Mouse (Mus musculus) liver, embryonic 14.5 days (tissue): ENCODE measurements around the gene Radil. TPM values are rescaled to one million over a fixed set of nuclear protein-coding genes. Genes with fewer than 3 reads are reported as not detected.

Experiments
- ATAC-seq: fragments of 200-750 bp; cut with Nextera tagmentation; 2 replicates; pipeline ENCODE4 v1.8.0; 2017; ENCODE audit warnings: moderate number of reproducible peaks, mild to moderate bottlenecking, moderate library complexity; ENCODE audit not compliant: insufficient read depth
- DNase-seq, 3 experiments: peaks; one replicate each; pipeline ENCODE4 v3.0.0-alpha.2; 2012 to 2013; ENCODE audit warnings: low read depth in 3 of 3, low spot score in 3 of 3
- H3K27ac ChIP-seq: fragments of 300-500 bp; sonication (generic); 2 replicates; pipeline ENCODE4 v1.5.1; 2014; ENCODE audit warnings: moderate library complexity, mild to moderate bottlenecking, control low read depth, inconsistent platforms
- H3K27me3 ChIP-seq: fragments of 300-500 bp; sonication (generic); 2 replicates; pipeline ENCODE4 v1.6.1; 2014; ENCODE audit warnings: mild to moderate bottlenecking, low read length, moderate library complexity; ENCODE audit not compliant: control insufficient read depth, insufficient read depth
- H3K36me3 ChIP-seq: fragments of 300-500 bp; sonication (generic); replicated peaks from 2 replicates; pipeline ENCODE4 v1.6.1; 2014; ENCODE audit warnings: low read depth; ENCODE audit not compliant: control insufficient read depth, insufficient read depth
- H3K4me1 ChIP-seq, 2 experiments: fragments of 200-500 bp in 1 of 2; fragments of 300-500 bp in 1 of 2; sonication (generic) in 1 of 2; replicated peaks; 2 replicates each; pipeline ENCODE4 v1.6.1; 2012 to 2014; ENCODE audit warnings: antibody characterized with exemption in 1 of 2, inconsistent platforms in 1 of 2, low read length in 1 of 2; ENCODE audit not compliant: control insufficient read depth in 2 of 2, insufficient read depth in 2 of 2
- H3K4me2 ChIP-seq: fragments of 300-500 bp; sonication (generic); 2 replicates; pipeline ENCODE4 v1.6.1; 2014; ENCODE audit warnings: low read depth, mild to moderate bottlenecking, control low read depth, moderate library complexity
- H3K4me3 ChIP-seq, 2 experiments: fragments of 200-500 bp in 1 of 2; fragments of 300-500 bp in 1 of 2; sonication (generic) in 1 of 2; 2 replicates each; pipeline ENCODE4 v1.5.1; 2012 to 2014; ENCODE audit warnings: low read depth in 2 of 2, low read length in 2 of 2, mild to moderate bottlenecking in 2 of 2, control low read depth in 1 of 2, inconsistent platforms in 1 of 2, moderate library complexity in 1 of 2; ENCODE audit not compliant: insufficient read depth in 1 of 2
- H3K9ac ChIP-seq: fragments of 300-500 bp; sonication (generic); replicated peaks from 2 replicates; pipeline ENCODE4 v1.6.1; 2014; ENCODE audit warnings: mild to moderate bottlenecking, control low read depth, moderate library complexity
- H3K9me3 ChIP-seq: fragments of 300-500 bp; sonication (generic); 2 replicates; pipeline ENCODE4 v1.6.1; 2016; ENCODE audit warnings: low read length, mixed read lengths; ENCODE audit not compliant: control insufficient read depth
- CTCF ChIP-seq: IDR thresholded peaks from 2 replicates; pipeline ENCODE4 v1.5.1; 2016; ENCODE audit warnings: antibody characterized with exemption, low read depth, control low read depth
- EP300 ChIP-seq: IDR thresholded peaks from 2 replicates; pipeline ENCODE4 v1.6.1; 2016; ENCODE audit warnings: antibody characterized with exemption, low read depth
- WGBS: fragments of 180-500 bp; shearing (Covaris S2); extraction: QIAGEN DNeasy Blood & Tissue Kit; methylation state at CpG from one replicate; pipeline ENCODE4 v1.1.7; 2014; ENCODE audit not compliant: insufficient replicate concordance; 5-methylcytosine and 5-hydroxymethylcytosine counted together
- polyA plus RNA-seq, 2 experiments: library from polyadenylated mRNA; depleted of rRNA in 1 of 2; stranded (reverse) in 1 of 2; unstranded in 1 of 2; fragments of >200 nt; fragmentation: Nextera tagmentation in 1 of 2; extraction: Ambion mirVana in 1 of 2; gene quantifications; 2 replicates each; pipeline versions ENCODE4 v1.2.1 to v1.2.3; 2012 to 2014

Radil gene
- 0.03 and 0.09 TPM in 2 replicates for polyA plus RNA-seq (2012; rRNA removed)
- 0.05 and 0.08 TPM in 2 replicates for polyA plus RNA-seq (2014; fragmentation: Nextera tagmentation; extraction: Ambion mirVana)

GRCm38 (mm10) chr5:142550706-142551652 lies at the start of gene Radil:
Gene Radil (minus strand): TSS chr5:142551098.
- 3% methylated on average over 67 of the region's 80 CpGs for WGBS
- Histone ChIP-seq H3K27ac (no peak within 1 kb of the TSS), H3K4me1 (no peaks in the 10 kb centered on the region), H3K9ac (no peak within 1 kb of the TSS), H3K36me3 (no peaks in the 10 kb centered on the region), H3K9me3 (no peaks in the 10 kb centered on the region; the same call in 1 of the 2 replicates), H3K4me3 (peak within 1 kb of the TSS; percentile 19 to 47), H3K27me3 (peaks cover 19% of the 10 kb centered on the region), H3K4me2 (peak within 1 kb of the TSS; percentile 58)
- ATAC-seq, result peak; percentile 84
- DNase-seq, result peak; percentile 64 to 75 (median 68)
- no peak for TF ChIP-seq EP300
- TF ChIP-seq CTCF, result peak; percentile 81

- H3K27ac ChIP-seq, result no peak overlapping the region
- H3K36me3 ChIP-seq, result no peaks in the 10 kb centered on the region
- peaks cover 0 to 3% of the 10 kb centered on the region in 2 experiments; a peak in 2 of 4 replicates for H3K4me1 ChIP-seq
- ATAC-seq, result peak; percentile 85
- TF ChIP-seq EP300 (no peak), CTCF (no peak)
- no peak overlapping the region for H3K4me2 ChIP-seq
- 59% methylated on average over 6 of the region's 6 CpGs for WGBS
- no peak overlapping the region for H3K4me3 ChIP-seq
- no peaks in the 10 kb centered on the region for H3K9me3 ChIP-seq
- peak in 2 of 3 experiments; percentile 26 to 35 for DNase-seq
- H3K27me3 ChIP-seq, result no peaks in the 10 kb centered on the region
- H3K9ac ChIP-seq, result no peak overlapping the region
Measured at GRCm38 (mm10) chr5:142597648-142598390, 46.9 kb upstream of the Radil start.

DNA sequence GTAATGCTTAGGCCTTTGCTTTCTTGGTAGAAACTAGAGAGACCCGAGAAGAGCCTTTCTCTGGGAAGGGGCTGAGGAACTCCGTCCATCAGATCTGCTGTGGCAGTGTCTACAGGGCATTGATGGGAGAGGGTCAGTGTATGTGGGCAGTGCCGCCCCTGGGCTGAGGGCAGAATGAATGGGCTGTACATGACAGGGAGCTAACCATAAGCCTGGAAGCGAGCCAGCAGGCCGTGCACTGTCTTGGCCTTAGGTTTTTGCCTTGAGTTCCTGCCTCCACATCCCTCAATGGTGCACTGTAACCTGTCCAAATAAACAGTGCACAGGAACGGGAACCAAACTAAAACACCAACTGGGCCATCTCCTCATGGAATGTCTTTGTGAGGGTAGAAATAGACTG lies 45.8 kb upstream of the Radil start:
- no peak overlapping the region for H3K4me2 ChIP-seq

GRCm38 (mm10) chr5:142595698-142596097 lies 44.8 kb upstream of the Radil start:
- Histone ChIP-seq H3K27ac (no peak overlapping the region), H3K4me2 (no peak overlapping the region), H3K27me3 (no peaks in the 10 kb centered on the region), H3K9me3 (no peaks in the 10 kb centered on the region), H3K36me3 (no peaks in the 10 kb centered on the region), H3K4me3 (no peak overlapping the region), H3K9ac (no peak overlapping the region), H3K4me1 (peaks cover 0 to 3% of the 10 kb centered on the region in 2 experiments; a peak in 2 of 4 replicates)
- ATAC-seq (no peak), DNase-seq (no peak)
- no peak for TF ChIP-seq EP300
- TF ChIP-seq CTCF, result no peak
- whole genome bisulfite sequencing, result 56% methylated on average over 3 of the region's 3 CpGs

More for the DNA sequence above, 45.8 kb upstream of the Radil start:
- ATAC-seq, result no peak
- H3K9me3 ChIP-seq, result no peaks in the 10 kb centered on the region
- no peak for DNase-seq
- H3K4me1 ChIP-seq, result peaks cover 0 to 3% of the 10 kb centered on the region in 2 experiments; a peak in 2 of 4 replicates
- TF ChIP-seq EP300 (no peak), CTCF (no peak)
- no peaks in the 10 kb centered on the region for H3K27me3 ChIP-seq
- no peak overlapping the region for H3K9ac ChIP-seq
- no peak overlapping the region for H3K4me3 ChIP-seq
- 53% methylated on average over 6 of the region's 6 CpGs for WGBS
- H3K36me3 ChIP-seq, result no peaks in the 10 kb centered on the region
- no peak overlapping the region for H3K27ac ChIP-seq
